Mouse (Mus musculus): Measurements from ENCODE around the gene Gm13696.
A peak's percentile ranks its signal among the peaks of the same experiment; 100 is the strongest.
"Not testable (repeated sequence)": the region's sequence is repeated elsewhere in the genome, so short reads cannot be mapped to it uniquely, and the experiment has no call there.

Gene Gm13696

GRCm38 (mm10) chr2:83972823-83973222, at the start of gene Gm13696:
Gm13696 (plus strand) TSS chr2:83973123.
- DNase-seq = not testable (repeated sequence)

GRCm38 (mm10) chr2:83929478-83930088, 43.3 kb upstream of the Gm13696 start:
- no peak for DNase-seq

GRCm38 (mm10) chr2:83940931-83941361, 32.0 kb upstream of the Gm13696 start, which contains the start of gene Zswim2:
Zswim2 (minus strand) TSS chr2:83941228.
- peak; percentile 92 for DNase-seq

GRCm38 (mm10) chr2:83941378-83941777, 31.5 kb upstream of the Gm13696 start:
- DNase-seq = no peak

GRCm38 (mm10) chr2:83941792-83942191, 31.1 kb upstream of the Gm13696 start:
- peak; percentile 55 for DNase-seq

- DNase-seq = not testable (repeated sequence)
Measured at GRCm38 (mm10) chr2:83955393-83955792, 17.5 kb upstream of the Gm13696 start, which contains the start of gene Gm13698. Gm13698 (plus strand) TSS chr2:83955693.

GRCm38 (mm10) chr2:83961203-83961602, 11.7 kb upstream of the Gm13696 start, which contains the start of gene Gm13693:
Gm13693 (plus strand) TSS chr2:83961503.
- not testable (repeated sequence) for DNase-seq

- not testable (repeated sequence) for DNase-seq
Measured at GRCm38 (mm10) chr2:83967013-83967412, 5.9 kb upstream of the Gm13696 start, which contains the start of gene Gm13695. Gm13695 (plus strand) TSS chr2:83967313.

GRCm38 (mm10) chr2:83978633-83979032, 5.7 kb downstream of the Gm13696 start, which contains the start of gene Gm13694:
Gm13694 (plus strand) TSS chr2:83978933.
- not testable (repeated sequence) for DNase-seq

GRCm38 (mm10) chr2:83984443-83984842, 11.5 kb downstream of the Gm13696 start, which contains the start of gene Gm13697:
Gm13697 (plus strand) TSS chr2:83984743.
- DNase-seq = not testable (repeated sequence)

- DNase-seq = not testable (repeated sequence)
Measured at GRCm38 (mm10) chr2:83990253-83990652, 17.3 kb downstream of the Gm13696 start, which contains the start of gene Gm13691. Gm13691 (plus strand) TSS chr2:83990553.

- not testable (repeated sequence) for DNase-seq
Measured at GRCm38 (mm10) chr2:83993639-83994255, 20.8 kb downstream of the Gm13696 start.

GRCm38 (mm10) chr2:83994526-83994925, 21.6 kb downstream of the Gm13696 start:
- not testable (repeated sequence) for DNase-seq

GRCm38 (mm10) chr2:84008913-84009312, 36.0 kb downstream of the Gm13696 start:
- peak; percentile 91 for DNase-seq

GRCm38 (mm10) chr2:84009818-84010217, 36.9 kb downstream of the Gm13696 start:
- no peak for DNase-seq

GRCm38 (mm10) chr2:84014572-84014971, 41.6 kb downstream of the Gm13696 start:
- no peak for DNase-seq

GRCm38 (mm10) chr2:84016291-84016690, 43.4 kb downstream of the Gm13696 start:
- DNase-seq = not testable (repeated sequence)

GRCm38 (mm10) chr2:84018330-84018729, 45.4 kb downstream of the Gm13696 start:
- no peak for DNase-seq

GRCm38 (mm10) chr2:84019519-84020305, 46.8 kb downstream of the Gm13696 start:
- peak; percentile 90 for DNase-seq

- DNase-seq = peak; percentile 88
Measured at GRCm38 (mm10) chr2:84021930-84022329, 49.0 kb downstream of the Gm13696 start.

GRCm38 (mm10) chr2:84022905-84023304, 50.0 kb downstream of the Gm13696 start:
- DNase-seq = peak; percentile 99

GRCm38 (mm10) chr2:84023319-84023718, 50.4 kb downstream of the Gm13696 start:
- no peak for DNase-seq
